Mouse (Mus musculus): Measurements from ENCODE around the gene Atp6ap1. TPM values are rescaled to one million over a fixed set of nuclear protein-coding genes. Genes with fewer than 3 reads are reported as not detected.

Atp6ap1 gene
- total RNA-seq (2014; fragmentation: Nextera tagmentation) = 129 and 137 TPM in 2 replicates
- 265 and 297 TPM in 2 replicates for total RNA-seq (2017)
- polyA plus RNA-seq (2012) = 10.4 and 11.2 TPM in 2 replicates

GRCm38 (mm10) chrX:74296538-74297448 is at the start of gene Atp6ap1:
Atp6ap1 (plus strand) TSS chrX:74297097.
- DNase-seq (ENCODE audit: low spot score) = peak; percentile 55
- ATAC-seq (ENCODE audit: extremely low read depth, insufficient number of reproducible peaks, low FRiP score, poor library complexity, severe bottlenecking) = peak; percentile 96
- no peaks in the 10 kb centered on the region for H3K27me3 ChIP-seq (ENCODE audit: insufficient read depth, low read length)
- peak within 1 kb of the TSS; percentile 87 for H3K4me3 ChIP-seq (ENCODE audit: low read depth, low read length)
- TF ChIP-seq CTCF (IDR thresholded peaks at IDR 0.05; ENCODE audit: low read depth, low read length) (no peak), TAL1 (conservative IDR thresholded peaks at IDR 0.05; ENCODE audit: low read depth, low read length) (no peak), GATA1 (IDR thresholded peaks at IDR 0.05; ENCODE audit: borderline replicate concordance, low read length) (no peak), GATA2 (IDR thresholded peaks at IDR 0.05; ENCODE audit: borderline replicate concordance, low read depth, low read length) (no peak), POLR2AphosphoS5 (IDR thresholded peaks at IDR 0.05; ENCODE audit: insufficient replicate concordance, low read depth, low read length) (no peak)
- H3K9me3 ChIP-seq (replicated peaks) = no peaks in the 10 kb centered on the region
- H3K36me3 ChIP-seq (replicated peaks) = peaks cover 35% of the 10 kb centered on the region
- H3K4me1 ChIP-seq (ENCODE audit: insufficient read depth, low read depth, low read length) = peaks cover 34% of the 10 kb centered on the region

GRCm38 (mm10) chrX:74248651-74249050 is 48.2 kb upstream of the Atp6ap1 start:
- H3K36me3 ChIP-seq (replicated peaks) = no peaks in the 10 kb centered on the region
- H3K4me1 ChIP-seq (ENCODE audit: insufficient read depth, low read depth, low read length) = peaks cover 30% of the 10 kb centered on the region
- ATAC-seq (ENCODE audit: extremely low read depth, insufficient number of reproducible peaks, low FRiP score, poor library complexity, severe bottlenecking) = no peak
- no peak for DNase-seq (ENCODE audit: low spot score)
- no peaks in the 10 kb centered on the region for H3K27me3 ChIP-seq (ENCODE audit: insufficient read depth, low read length)
- H3K9me3 ChIP-seq (replicated peaks) = no peaks in the 10 kb centered on the region
- TF ChIP-seq TAL1 (conservative IDR thresholded peaks at IDR 0.05; ENCODE audit: low read depth, low read length) (no peak), GATA1 (IDR thresholded peaks at IDR 0.05; ENCODE audit: borderline replicate concordance, low read length) (no peak), CTCF (IDR thresholded peaks at IDR 0.05; ENCODE audit: low read depth, low read length) (no peak; the same call in 1 of the 2 replicates), GATA2 (IDR thresholded peaks at IDR 0.05; ENCODE audit: borderline replicate concordance, low read depth, low read length) (no peak), POLR2AphosphoS5 (IDR thresholded peaks at IDR 0.05; ENCODE audit: insufficient replicate concordance, low read depth, low read length) (no peak)
- no peak overlapping the region; the same call in 1 of the 2 replicates for H3K4me3 ChIP-seq (ENCODE audit: low read depth, low read length)

GRCm38 (mm10) chrX:74249615-74250014 is 47.3 kb upstream of the Atp6ap1 start, which contains the start of gene Flna:
Flna (minus strand) TSS chrX:74249820.
- TF ChIP-seq POLR2AphosphoS5 (IDR thresholded peaks at IDR 0.05; ENCODE audit: insufficient replicate concordance, low read depth, low read length) (no peak), CTCF (IDR thresholded peaks at IDR 0.05; ENCODE audit: low read depth, low read length) (no peak), TAL1 (conservative IDR thresholded peaks at IDR 0.05; ENCODE audit: low read depth, low read length) (no peak), GATA1 (IDR thresholded peaks at IDR 0.05; ENCODE audit: borderline replicate concordance, low read length) (no peak), GATA2 (IDR thresholded peaks at IDR 0.05; ENCODE audit: borderline replicate concordance, low read depth, low read length) (no peak)
- Histone ChIP-seq H3K36me3 (replicated peaks) (no peaks in the 10 kb centered on the region), H3K27me3 (ENCODE audit: insufficient read depth, low read length) (no peaks in the 10 kb centered on the region), H3K4me3 (ENCODE audit: low read depth, low read length) (peak within 1 kb of the TSS; percentile 69), H3K4me1 (ENCODE audit: insufficient read depth, low read depth, low read length) (peaks cover 28% of the 10 kb centered on the region), H3K9me3 (replicated peaks) (no peaks in the 10 kb centered on the region)
- DNase-seq (ENCODE audit: low spot score) (no peak), ATAC-seq (ENCODE audit: extremely low read depth, insufficient number of reproducible peaks, low FRiP score, poor library complexity, severe bottlenecking) (no peak)

GRCm38 (mm10) chrX:74254153-74254887 is 42.6 kb upstream of the Atp6ap1 start, which contains the start of gene Emd:
Emd (plus strand) TSS chrX:74254687.
- Histone ChIP-seq H3K9me3 (replicated peaks) (no peaks in the 10 kb centered on the region), H3K4me1 (ENCODE audit: insufficient read depth, low read depth, low read length) (peaks cover 26% of the 10 kb centered on the region), H3K36me3 (replicated peaks) (peaks cover 31% of the 10 kb centered on the region), H3K27me3 (ENCODE audit: insufficient read depth, low read length) (no peaks in the 10 kb centered on the region), H3K4me3 (ENCODE audit: low read depth, low read length) (peak within 1 kb of the TSS; percentile 80)
- TF ChIP-seq TAL1 (conservative IDR thresholded peaks at IDR 0.05; ENCODE audit: low read depth, low read length) (no peak), GATA2 (IDR thresholded peaks at IDR 0.05; ENCODE audit: borderline replicate concordance, low read depth, low read length) (no peak), GATA1 (IDR thresholded peaks at IDR 0.05; ENCODE audit: borderline replicate concordance, low read length) (no peak), CTCF (IDR thresholded peaks at IDR 0.05; ENCODE audit: low read depth, low read length) (no peak), POLR2AphosphoS5 (IDR thresholded peaks at IDR 0.05; ENCODE audit: insufficient replicate concordance, low read depth, low read length) (no peak)
- ATAC-seq (ENCODE audit: extremely low read depth, insufficient number of reproducible peaks, low FRiP score, poor library complexity, severe bottlenecking) (peak; percentile 86), DNase-seq (ENCODE audit: low spot score) (peak; percentile 68)

GRCm38 (mm10) chrX:74254888-74255565 is 41.9 kb upstream of the Atp6ap1 start:
- TF ChIP-seq GATA2 (IDR thresholded peaks at IDR 0.05; ENCODE audit: borderline replicate concordance, low read depth, low read length) = no peak
- ATAC-seq (ENCODE audit: extremely low read depth, insufficient number of reproducible peaks, low FRiP score, poor library complexity, severe bottlenecking) (peak; percentile 42; the same call in 1 of the 2 replicates), DNase-seq (ENCODE audit: low spot score) (no peak)
- H3K4me3 ChIP-seq (ENCODE audit: low read depth, low read length) = peak overlapping the region; percentile 80
- peaks cover 20% of the 10 kb centered on the region for H3K4me1 ChIP-seq (ENCODE audit: insufficient read depth, low read depth, low read length)
- H3K27me3 ChIP-seq (ENCODE audit: insufficient read depth, low read length) = no peaks in the 10 kb centered on the region
- no peaks in the 10 kb centered on the region for H3K9me3 ChIP-seq (replicated peaks)
- peaks cover 31% of the 10 kb centered on the region for H3K36me3 ChIP-seq (replicated peaks)

Data from G1E (cell line).